Mouse (Mus musculus) urinary bladder, postnatal 4 days (tissue): ENCODE measurements around the gene Gm4450.
A peak's percentile ranks its signal among the peaks of the same experiment; 100 is the strongest.
"Not testable (repeated sequence)": the region's sequence is repeated elsewhere in the genome, so short reads cannot be mapped to it uniquely, and the experiment has no call there.

Experiments
- DNase-seq, 2 experiments: peaks; one replicate each; pipeline ENCODE4 v3.0.0; 2021 to 2022; ENCODE audit warnings: low spot score in 2 of 2

Gene Gm4450

GRCm38 (mm10) chr3:98457026-98457425 is at the start of gene Gm4450:
Gene Gm4450 (minus strand): TSS chr3:98457126.
- DNase-seq, result not testable (repeated sequence)

- not testable (repeated sequence) for DNase-seq
Observed at GRCm38 (mm10) chr3:98497401-98497800, 40.5 kb upstream of the Gm4450 start.

- DNase-seq, result not testable (repeated sequence)
Observed at GRCm38 (mm10) chr3:98496762-98497161, 39.8 kb upstream of the Gm4450 start.

GRCm38 (mm10) chr3:98495055-98495454 is 38.1 kb upstream of the Gm4450 start:
- not testable (repeated sequence) for DNase-seq

GRCm38 (mm10) chr3:98494184-98494583 is 37.3 kb upstream of the Gm4450 start:
- not testable (repeated sequence) for DNase-seq

- DNase-seq, result not testable (repeated sequence)
Observed at GRCm38 (mm10) chr3:98471499-98471898, 14.6 kb upstream of the Gm4450 start.

- not testable (repeated sequence) for DNase-seq
Observed at GRCm38 (mm10) chr3:98471057-98471456, 14.1 kb upstream of the Gm4450 start.

- DNase-seq, result not testable (repeated sequence)
Observed at GRCm38 (mm10) chr3:98469323-98469722, 12.4 kb upstream of the Gm4450 start.

GRCm38 (mm10) chr3:98453786-98454185 is 3.1 kb downstream of the Gm4450 start:
- not testable (repeated sequence) for DNase-seq

- DNase-seq, result not testable (repeated sequence)
Observed at GRCm38 (mm10) chr3:98443924-98444323, 13.0 kb downstream of the Gm4450 start.

- DNase-seq, result not testable (repeated sequence)
Observed at GRCm38 (mm10) chr3:98443149-98443779, 13.7 kb downstream of the Gm4450 start.

GRCm38 (mm10) chr3:98442245-98442644 is 14.7 kb downstream of the Gm4450 start:
- DNase-seq, result not testable (repeated sequence)

GRCm38 (mm10) chr3:98435030-98435429 is 21.9 kb downstream of the Gm4450 start:
- DNase-seq, result no peak

GRCm38 (mm10) chr3:98434088-98434816 is 22.7 kb downstream of the Gm4450 start:
- DNase-seq, result no peak

- DNase-seq, result no peak
Observed at GRCm38 (mm10) chr3:98428928-98429525, 27.9 kb downstream of the Gm4450 start.

GRCm38 (mm10) chr3:98428449-98428775 is 28.5 kb downstream of the Gm4450 start:
- DNase-seq, result no peak

GRCm38 (mm10) chr3:98427600-98428448 is 29.1 kb downstream of the Gm4450 start:
- DNase-seq, result peak; percentile 58 to 71

- DNase-seq, result no peak
Observed at GRCm38 (mm10) chr3:98427260-98427599, 29.7 kb downstream of the Gm4450 start.

GRCm38 (mm10) chr3:98426749-98427148 is 30.2 kb downstream of the Gm4450 start:
- DNase-seq, result no peak

- DNase-seq, result no peak
Observed at GRCm38 (mm10) chr3:98422926-98423325, 34.0 kb downstream of the Gm4450 start.

GRCm38 (mm10) chr3:98419786-98420070 is 37.2 kb downstream of the Gm4450 start:
- DNase-seq, result no peak
